Mouse (Mus musculus): ENCODE results near the gene Fbxo31. TPM values are rescaled to one million over a fixed set of nuclear protein-coding genes. Genes with fewer than 3 reads are reported as not detected.
A peak's percentile ranks its signal among the peaks of the same experiment; 100 is the strongest.

The Fbxo31 gene
- not detected in 2 replicates for polyA plus RNA-seq (2012; ENCODE audit: insufficient read depth, insufficient read length, low replicate concordance, missing spikeins)

DNA sequence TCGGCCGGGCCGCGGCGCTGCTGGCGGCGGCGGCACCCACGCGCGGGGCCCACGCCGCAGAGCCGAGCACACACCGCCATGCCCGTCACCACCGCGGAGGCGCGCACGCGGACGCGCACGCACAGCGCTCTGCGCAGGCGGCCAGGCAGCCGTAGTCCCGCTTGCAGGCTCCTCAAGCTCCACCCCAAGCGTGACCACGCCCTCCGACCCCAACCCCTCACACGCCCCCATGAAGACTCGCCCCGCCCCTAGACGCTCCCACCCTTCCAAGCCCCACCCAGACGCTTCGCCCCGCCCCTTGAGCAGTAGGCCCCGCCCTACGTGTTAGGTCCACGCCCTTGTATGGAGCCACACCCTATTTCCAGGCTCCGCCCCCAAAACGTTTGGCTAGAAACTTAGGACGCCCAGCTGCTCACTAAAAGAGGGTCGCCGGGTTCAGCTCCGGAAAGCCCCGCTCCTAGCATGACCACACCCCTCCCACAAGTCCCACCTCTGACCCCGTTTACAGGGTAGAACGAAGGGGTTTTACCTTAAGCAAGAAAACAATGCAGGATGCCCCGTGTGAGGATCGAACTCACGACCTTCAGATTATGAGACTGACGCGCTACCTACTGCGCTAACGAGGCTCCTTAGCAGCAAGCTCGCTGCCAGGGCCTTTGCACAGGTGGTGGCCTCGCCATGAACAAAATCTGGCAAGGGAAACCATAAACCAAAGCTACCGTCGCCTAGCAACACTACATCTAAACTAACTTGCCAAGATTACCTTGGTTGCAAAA is at the start of gene Fbxo31:
Gene Fbxo31, minus strand, starts transcription at position 131 of the 776 bp plus-strand sequence.
- peak within 1 kb of the TSS; percentile 61 for H3K4me3 ChIP-seq (ENCODE audit: insufficient read depth, low read depth, low read length)
- under 1% methylated on average over 63 of the region's 63 CpGs for WGBS
- no peak for TF ChIP-seq CTCF (IDR thresholded peaks at IDR 0.05; ENCODE audit: insufficient read depth, low read depth, low read length)
- TF ChIP-seq POLR2A (IDR thresholded peaks at IDR 0.05; ENCODE audit: insufficient read depth, low read depth, low read length): 0 out of 2 replicates have a peak, but pooled peaks have one; percentile 11

DNA sequence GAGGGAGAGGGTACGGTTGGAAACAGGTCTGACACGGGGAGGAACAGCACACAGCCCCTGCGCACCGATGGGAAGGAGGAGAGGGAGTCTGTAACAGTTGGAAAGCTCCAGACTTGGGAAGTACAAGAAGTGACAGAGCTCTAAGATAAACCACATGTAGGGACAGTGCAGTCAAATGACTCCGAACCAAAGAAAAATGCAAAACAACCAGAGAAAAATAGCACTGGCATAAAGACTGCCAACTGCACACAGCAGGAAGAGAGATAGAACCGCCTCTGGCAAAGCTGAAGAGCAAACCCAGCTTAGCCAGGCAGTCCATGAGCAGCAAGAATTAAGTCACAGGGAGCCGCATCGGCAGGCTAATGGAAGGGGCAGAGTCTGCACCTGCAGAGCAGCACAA is 44.4 kb upstream of the Fbxo31 start:
- H3K27ac ChIP-seq (ENCODE audit: insufficient read depth, low read depth, low read length): peak overlapping the region; percentile 80
- 13% methylated on average over 8 of the region's 8 CpGs for WGBS
- H3K4me3 ChIP-seq (ENCODE audit: insufficient read depth, low read depth, low read length): no peak overlapping the region
- TF ChIP-seq POLR2A (IDR thresholded peaks at IDR 0.05; ENCODE audit: insufficient read depth, low read depth, low read length) (no peak), CTCF (IDR thresholded peaks at IDR 0.05; ENCODE audit: insufficient read depth, low read depth, low read length) (no peak)
- H3K4me1 ChIP-seq (ENCODE audit: control insufficient read depth, insufficient read depth, low read length): peaks cover 67% of the 10 kb centered on the region

More for the DNA sequence above, at the start of gene Fbxo31:
- peaks cover 27% of the 10 kb centered on the region for H3K4me1 ChIP-seq (ENCODE audit: control insufficient read depth, insufficient read depth, low read length)
- H3K27ac ChIP-seq (ENCODE audit: insufficient read depth, low read depth, low read length): peak within 1 kb of the TSS; percentile 0; the same call in 1 of the 2 replicates

DNA sequence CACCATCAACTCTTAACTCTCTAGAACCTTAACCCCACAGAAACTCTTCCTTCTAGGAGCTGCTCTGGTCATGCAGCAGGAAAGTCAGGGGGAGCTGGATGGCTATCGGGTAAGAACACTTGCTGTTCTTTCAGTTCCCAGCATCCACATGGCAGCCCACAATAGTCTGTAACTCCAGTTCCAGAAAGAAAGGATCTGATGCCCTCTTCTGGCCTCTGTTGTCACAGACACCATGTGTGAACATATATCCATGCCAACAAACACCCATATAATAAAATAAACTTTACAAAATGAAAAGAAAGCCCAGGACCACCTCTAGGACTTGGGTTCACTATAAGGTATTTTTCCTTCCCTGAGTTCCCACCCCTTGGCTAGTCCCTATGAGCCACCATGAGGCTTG is 43.3 kb upstream of the Fbxo31 start:
- H3K4me3 ChIP-seq (ENCODE audit: insufficient read depth, low read depth, low read length): no peak overlapping the region
- H3K4me1 ChIP-seq (ENCODE audit: control insufficient read depth, insufficient read depth, low read length): peaks cover 73% of the 10 kb centered on the region
- H3K27ac ChIP-seq (ENCODE audit: insufficient read depth, low read depth, low read length): peak overlapping the region; percentile 80
- WGBS: 0% methylated on average over 1 of the region's 1 CpGs
- TF ChIP-seq CTCF (IDR thresholded peaks at IDR 0.05; ENCODE audit: insufficient read depth, low read depth, low read length) (no peak), POLR2A (IDR thresholded peaks at IDR 0.05; ENCODE audit: insufficient read depth, low read depth, low read length) (no peak)

DNA sequence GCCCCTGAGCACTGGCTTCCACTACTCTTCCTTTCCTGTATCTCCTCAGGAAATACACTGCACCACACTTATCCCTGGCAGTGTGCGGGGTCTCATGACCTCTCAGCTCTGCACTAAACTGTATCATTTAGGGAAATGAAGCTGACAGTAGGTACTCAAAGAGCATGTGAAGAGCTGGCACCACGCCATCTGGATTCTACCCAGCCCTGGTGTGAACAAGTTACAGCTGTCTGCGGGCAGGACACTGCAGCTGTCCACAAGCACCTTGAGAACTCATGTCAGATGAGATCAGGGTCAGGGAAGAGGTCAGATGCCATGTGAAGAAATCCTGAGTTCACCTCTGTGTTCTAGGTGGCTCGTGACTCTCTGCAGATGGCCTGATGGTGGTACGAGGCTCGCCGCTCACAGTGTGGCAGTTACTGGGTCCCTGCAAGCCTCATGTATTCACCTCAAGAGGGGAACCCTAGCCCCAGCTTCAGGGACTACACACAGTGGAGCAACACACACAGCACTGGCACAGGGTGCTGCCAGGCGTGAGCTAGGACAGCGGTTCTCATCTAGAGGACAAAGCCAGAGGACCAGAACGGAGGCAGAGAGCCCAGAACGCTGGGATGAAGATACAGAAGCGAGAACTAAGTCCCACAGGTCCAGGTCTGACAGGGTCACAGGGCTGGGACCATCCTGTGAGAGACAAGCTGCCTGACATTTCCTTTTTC is 42.4 kb upstream of the Fbxo31 start:
- H3K4me1 ChIP-seq (ENCODE audit: control insufficient read depth, insufficient read depth, low read length): peaks cover 69% of the 10 kb centered on the region
- no peak overlapping the region for H3K4me3 ChIP-seq (ENCODE audit: insufficient read depth, low read depth, low read length)
- 54% methylated on average over 12 of the region's 12 CpGs for WGBS
- H3K27ac ChIP-seq (ENCODE audit: insufficient read depth, low read depth, low read length): peak overlapping the region; percentile 65; the same call in 1 of the 2 replicates
- TF ChIP-seq POLR2A (IDR thresholded peaks at IDR 0.05; ENCODE audit: insufficient read depth, low read depth, low read length): no peak
- no peak for TF ChIP-seq CTCF (IDR thresholded peaks at IDR 0.05; ENCODE audit: insufficient read depth, low read depth, low read length)

DNA sequence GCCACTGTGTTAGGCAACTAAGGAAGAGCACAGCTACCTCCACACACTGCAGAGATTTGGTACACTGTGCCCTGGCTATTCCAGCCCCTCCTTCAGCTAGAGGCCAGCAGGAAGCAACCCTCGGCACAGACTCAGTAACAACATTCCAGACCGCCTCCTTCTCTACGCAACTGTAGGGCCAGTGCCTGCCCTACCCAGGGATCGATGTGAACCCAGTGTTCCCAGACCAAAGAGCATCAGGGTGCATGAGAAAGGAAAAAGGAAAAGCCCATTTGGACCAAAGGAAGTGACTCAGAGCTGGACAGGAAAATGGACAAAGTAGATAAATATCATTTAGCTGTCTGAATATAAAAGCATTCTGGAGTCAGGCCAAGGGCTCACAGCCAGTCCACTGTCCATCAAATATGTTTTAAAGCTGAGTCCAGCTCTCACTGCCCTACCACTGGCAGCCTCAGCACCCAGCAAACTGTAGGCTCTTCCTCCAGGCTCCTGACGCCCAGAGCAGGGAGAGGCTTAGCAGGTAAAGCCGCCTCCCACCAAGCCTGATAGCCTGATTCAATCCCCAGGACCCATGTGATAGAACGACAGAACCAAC is 40.9 kb upstream of the Fbxo31 start:
- Histone ChIP-seq H3K4me3 (ENCODE audit: insufficient read depth, low read depth, low read length) (no peak overlapping the region), H3K27ac (ENCODE audit: insufficient read depth, low read depth, low read length) (peak overlapping the region; percentile 52)
- 27% methylated on average over 7 of the region's 7 CpGs for WGBS

DNA sequence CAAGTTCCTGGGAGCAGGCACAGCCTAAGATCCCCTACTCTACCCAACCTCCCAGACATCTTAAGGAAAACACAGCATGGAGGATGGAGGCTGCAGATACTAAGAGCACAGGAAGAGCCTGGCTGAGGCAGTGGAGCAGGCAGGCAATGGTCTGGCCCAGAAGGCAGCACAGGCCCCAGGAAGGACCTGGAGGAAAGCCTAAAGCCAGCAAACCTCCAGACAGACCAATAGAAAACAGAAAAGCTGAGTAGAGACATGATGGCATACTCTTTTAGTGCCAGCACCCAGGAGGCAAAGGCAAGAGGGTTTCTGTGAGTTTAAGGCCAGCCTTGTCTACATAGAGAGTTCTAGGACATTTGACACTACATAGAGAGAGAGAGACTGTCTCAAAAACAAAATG is 34.8 kb upstream of the Fbxo31 start:
- peaks cover 49% of the 10 kb centered on the region for H3K4me1 ChIP-seq (ENCODE audit: control insufficient read depth, insufficient read depth, low read length)
- TF ChIP-seq CTCF (IDR thresholded peaks at IDR 0.05; ENCODE audit: insufficient read depth, low read depth, low read length): no peak
- TF ChIP-seq POLR2A (IDR thresholded peaks at IDR 0.05; ENCODE audit: insufficient read depth, low read depth, low read length): no peak
- no peak overlapping the region for H3K27ac ChIP-seq (ENCODE audit: insufficient read depth, low read depth, low read length)

More for the DNA sequence above, 40.9 kb upstream of the Fbxo31 start:
- no peak for TF ChIP-seq CTCF (IDR thresholded peaks at IDR 0.05; ENCODE audit: insufficient read depth, low read depth, low read length)
- TF ChIP-seq POLR2A (IDR thresholded peaks at IDR 0.05; ENCODE audit: insufficient read depth, low read depth, low read length): no peak
- peaks cover 67% of the 10 kb centered on the region for H3K4me1 ChIP-seq (ENCODE audit: control insufficient read depth, insufficient read depth, low read length)

DNA sequence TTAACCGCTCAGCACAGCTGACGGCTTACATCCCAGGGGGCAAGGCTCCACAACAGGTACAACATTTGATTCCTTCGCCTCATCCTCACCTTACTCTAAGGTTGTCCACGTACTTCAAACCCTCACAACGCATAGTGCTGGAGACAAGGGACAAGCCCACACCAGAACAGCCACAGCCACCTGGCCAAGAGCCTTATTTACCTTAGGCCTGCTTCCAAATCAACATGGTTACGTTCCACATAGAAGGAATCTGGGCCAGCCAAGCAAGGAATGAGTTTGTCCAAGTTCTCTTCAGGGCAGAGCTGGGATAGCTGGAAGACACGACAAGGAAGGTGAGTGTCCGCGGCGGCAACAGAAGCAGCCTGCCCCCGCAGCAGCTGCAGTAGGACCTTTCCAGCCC is 31.3 kb upstream of the Fbxo31 start:
- peaks cover 26% of the 10 kb centered on the region for H3K4me1 ChIP-seq (ENCODE audit: control insufficient read depth, insufficient read depth, low read length)
- WGBS: 79% methylated on average over 11 of the region's 11 CpGs
- no peak overlapping the region for H3K27ac ChIP-seq (ENCODE audit: insufficient read depth, low read depth, low read length)
- TF ChIP-seq POLR2A (IDR thresholded peaks at IDR 0.05; ENCODE audit: insufficient read depth, low read depth, low read length) (no peak), CTCF (IDR thresholded peaks at IDR 0.05; ENCODE audit: insufficient read depth, low read depth, low read length) (no peak)
- no peak overlapping the region for H3K4me3 ChIP-seq (ENCODE audit: insufficient read depth, low read depth, low read length)

More for the DNA sequence above, 34.8 kb upstream of the Fbxo31 start:
- no peak overlapping the region for H3K4me3 ChIP-seq (ENCODE audit: insufficient read depth, low read depth, low read length)

DNA sequence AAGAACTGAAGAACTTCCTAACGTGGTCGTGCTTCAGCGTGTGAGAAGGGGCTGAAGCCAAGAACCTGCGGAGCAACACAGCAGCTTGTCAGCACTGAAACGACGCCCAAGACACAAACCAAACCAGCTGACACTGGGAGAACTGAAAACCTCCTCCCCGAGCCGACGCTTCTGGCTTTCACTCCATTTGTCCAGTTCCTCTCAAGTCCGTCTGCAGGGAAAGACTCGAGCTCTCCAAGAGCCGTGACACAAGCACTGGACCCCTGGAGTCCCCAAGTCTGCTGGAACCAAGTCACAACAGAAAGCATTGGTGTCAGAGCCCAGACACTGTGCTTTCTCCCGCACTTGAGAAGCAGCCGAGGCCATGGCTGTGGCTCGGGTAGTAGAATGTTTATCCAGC is 30.6 kb upstream of the Fbxo31 start:
- peaks cover 32% of the 10 kb centered on the region for H3K4me1 ChIP-seq (ENCODE audit: control insufficient read depth, insufficient read depth, low read length)
- 0 out of 2 replicates have a peak overlapping the region, but pooled peaks have one; percentile 4 for H3K27ac ChIP-seq (ENCODE audit: insufficient read depth, low read depth, low read length)
- TF ChIP-seq CTCF (IDR thresholded peaks at IDR 0.05; ENCODE audit: insufficient read depth, low read depth, low read length) (no peak), POLR2A (IDR thresholded peaks at IDR 0.05; ENCODE audit: insufficient read depth, low read depth, low read length) (no peak)
- no peak overlapping the region for H3K4me3 ChIP-seq (ENCODE audit: insufficient read depth, low read depth, low read length)
- 68% methylated on average over 15 of the region's 15 CpGs for WGBS

Measured in olfactory bulb, adult 2 months (tissue).